Comparison of ENCODE assay signal across 8 mouse cellular contexts in genomic region chr6:137455537-137456041, GRCm38 (mm10).
DNase-seq lines count a peak whose midpoint lies in the region; ATAC-seq and TF ChIP-seq lines count a peak whose summit lies in the region.

No protein-coding gene starts in this region.

- 13% methylated on average over 10 of the region's 10 CpGs for WGBS in embryonic facial prominence, embryonic 10.5 days
- 7% methylated on average over 10 of the region's 10 CpGs for WGBS in heart, adult 2 months
- 15% methylated on average over 10 of the region's 10 CpGs for WGBS in intestine, postnatal 0 days
- WGBS in limb, embryonic 12.5 days, result 17% methylated on average over 10 of the region's 10 CpGs
- 13% methylated on average over 10 of the region's 10 CpGs for WGBS in midbrain, embryonic 14.5 days
- 11% methylated on average over 10 of the region's 10 CpGs for WGBS in stomach, postnatal 0 days

- H3K36me3 ChIP-seq in embryonic facial prominence, embryonic 10.5 days (replicated peaks), result no peaks in the 10 kb centered on the region
- no peaks in the 10 kb centered on the region for H3K36me3 ChIP-seq in heart, adult 2 months (ENCODE audit: control insufficient read depth, insufficient read depth, low read length)
- H3K36me3 ChIP-seq in intestine, postnatal 0 days (ENCODE audit: control insufficient read depth, insufficient read depth), result no peaks in the 10 kb centered on the region
- H3K36me3 ChIP-seq in limb, embryonic 12.5 days, result no peaks in the 10 kb centered on the region
- peaks cover 14% of the 10 kb centered on the region for H3K36me3 ChIP-seq in midbrain, embryonic 14.5 days (ENCODE audit: control insufficient read depth, insufficient read depth, low read length)
- H3K36me3 ChIP-seq in stomach, postnatal 0 days (ENCODE audit: control insufficient read depth, insufficient read depth, low read length), result no peaks in the 10 kb centered on the region

- DNase-seq in 416B (ENCODE audit: low read depth) (peak; percentile 65), ZHBTc4 (ENCODE audit: low read depth, low spot score) (peak; percentile 81)
- DNase-seq in embryonic facial prominence, embryonic 10.5 days (ENCODE audit: low spot score), result peak; percentile 41
- DNase-seq in heart, adult 2 months, result peak; percentile 62 to 64
- DNase-seq in midbrain, embryonic 14.5 days, result peak; percentile 85
- DNase-seq in stomach, postnatal 0 days (ENCODE audit: low spot score), result peak; percentile 31

- intact Hi-C loops in heart, adult 2 months (cut with DNase I), result loop anchor here (1.0 to 5.0 kb wide), 4 partner anchors 102 to 269 kb away; no protein-coding TSS in a partner anchor

- 0 out of 2 replicates have a peak, but pooled peaks cover 5% of the 10 kb centered on the region for H3K27me3 ChIP-seq in embryonic facial prominence, embryonic 10.5 days (replicated peaks; ENCODE audit: low read depth, poor library complexity, severe bottlenecking)
- no peaks in the 10 kb centered on the region for H3K27me3 ChIP-seq in heart, adult 2 months (ENCODE audit: control insufficient read depth, insufficient read depth, low read length)
- H3K27me3 ChIP-seq in intestine, postnatal 0 days (replicated peaks; ENCODE audit: control insufficient read depth, insufficient read depth, low read length), result no peaks in the 10 kb centered on the region
- peaks cover 4% of the 10 kb centered on the region; the same call in 1 of the 2 replicates for H3K27me3 ChIP-seq in limb, embryonic 12.5 days
- H3K27me3 ChIP-seq in midbrain, embryonic 14.5 days (ENCODE audit: control insufficient read depth, insufficient read depth, low read length), result no peaks in the 10 kb centered on the region
- no peaks in the 10 kb centered on the region for H3K27me3 ChIP-seq in stomach, postnatal 0 days (ENCODE audit: control insufficient read depth, insufficient read depth, low read length)

- H3K27ac ChIP-seq in embryonic facial prominence, embryonic 10.5 days (replicated peaks), result peak overlapping the region; percentile 65
- peak overlapping the region; percentile 43 for H3K27ac ChIP-seq in heart, adult 2 months
- H3K27ac ChIP-seq in intestine, postnatal 0 days (ENCODE audit: low read depth, low read length), result no peak overlapping the region
- no peak overlapping the region for H3K27ac ChIP-seq in limb, embryonic 12.5 days
- no peak overlapping the region for H3K27ac ChIP-seq in midbrain, embryonic 14.5 days (replicated peaks; ENCODE audit: low read depth, low read length)
- no peak overlapping the region for H3K27ac ChIP-seq in stomach, postnatal 0 days (replicated peaks)

- peak; percentile 97 for TF ChIP-seq CTCF in heart, adult 2 months (IDR thresholded peaks at IDR 0.05)
- peak; percentile 96 for TF ChIP-seq CTCF in intestine, postnatal 0 days (IDR thresholded peaks at IDR 0.05; ENCODE audit: low read depth)
- peak; percentile 97 for TF ChIP-seq CTCF in stomach, postnatal 0 days (IDR thresholded peaks at IDR 0.05; ENCODE audit: low read depth)

- ATAC-seq in intestine, postnatal 0 days, result peak; percentile 67
- ATAC-seq in limb, embryonic 12.5 days (ENCODE audit: insufficient number of reproducible peaks, insufficient read depth, low FRiP score, low TSS enrichment, low read depth), result peak; percentile 73; the same call in 1 of the 2 replicates
- ATAC-seq in midbrain, embryonic 14.5 days (ENCODE audit: low FRiP score, low TSS enrichment), result peak; percentile 82
- ATAC-seq in stomach, postnatal 0 days (ENCODE audit: low FRiP score, low TSS enrichment), result peak; percentile 89

- TF ChIP-seq POLR2A in heart, adult 2 months (IDR thresholded peaks at IDR 0.05; ENCODE audit: insufficient read depth, low read depth, low read length), result no peak

- TF ChIP-seq EP300 in heart, adult 2 months (IDR thresholded peaks at IDR 0.05; ENCODE audit: insufficient read depth, low read depth, low read length), result peak; percentile 65; the same call in 1 of the 2 replicates
- no peak for TF ChIP-seq EP300 in stomach, postnatal 0 days (optimal IDR thresholded peaks at IDR 0.05)

- H3K79me2 ChIP-seq in heart, adult 2 months (replicated peaks; ENCODE audit: control insufficient read depth, insufficient read depth, low read length), result no peaks in the 10 kb centered on the region

- H3K9me3 ChIP-seq in embryonic facial prominence, embryonic 10.5 days, result no peaks in the 10 kb centered on the region
- no peaks in the 10 kb centered on the region for H3K9me3 ChIP-seq in intestine, postnatal 0 days (ENCODE audit: control insufficient read depth)
- H3K9me3 ChIP-seq in limb, embryonic 12.5 days, result no peaks in the 10 kb centered on the region
- H3K9me3 ChIP-seq in midbrain, embryonic 14.5 days (ENCODE audit: control insufficient read depth, low read length), result no peaks in the 10 kb centered on the region
- no peaks in the 10 kb centered on the region for H3K9me3 ChIP-seq in stomach, postnatal 0 days (ENCODE audit: control insufficient read depth, low read length)

- H3K4me3 ChIP-seq in embryonic facial prominence, embryonic 10.5 days, result no peak overlapping the region
- peak overlapping the region; percentile 20; the same call in 1 of the 2 replicates for H3K4me3 ChIP-seq in heart, adult 2 months
- H3K4me3 ChIP-seq in intestine, postnatal 0 days (ENCODE audit: low read depth, low read length), result no peak overlapping the region
- H3K4me3 ChIP-seq in limb, embryonic 12.5 days (replicated peaks), result no peak overlapping the region
- H3K4me3 ChIP-seq in midbrain, embryonic 14.5 days (replicated peaks; ENCODE audit: low read depth, low read length), result no peak overlapping the region
- H3K4me3 ChIP-seq in stomach, postnatal 0 days (ENCODE audit: low read depth, low read length), result no peak overlapping the region

- peak overlapping the region; percentile 42 for H3K4me2 ChIP-seq in intestine, postnatal 0 days (replicated peaks; ENCODE audit: low read depth)
- H3K4me2 ChIP-seq in limb, embryonic 12.5 days, result no peak overlapping the region
- H3K4me2 ChIP-seq in midbrain, embryonic 14.5 days (ENCODE audit: low read length), result no peak overlapping the region
- H3K4me2 ChIP-seq in stomach, postnatal 0 days (replicated peaks; ENCODE audit: low read depth), result 0 out of 2 replicates have a peak overlapping the region, but pooled peaks have one; percentile 9

- peak overlapping the region; percentile 62 for H3K9ac ChIP-seq in heart, adult 2 months (ENCODE audit: low read depth, low read length)
- H3K9ac ChIP-seq in intestine, postnatal 0 days (ENCODE audit: low read depth, low read length), result no peak overlapping the region
- H3K9ac ChIP-seq in limb, embryonic 12.5 days (replicated peaks), result 0 out of 2 replicates have a peak overlapping the region, but pooled peaks have one; percentile 34
- no peak overlapping the region for H3K9ac ChIP-seq in midbrain, embryonic 14.5 days (replicated peaks; ENCODE audit: low read length)
- H3K9ac ChIP-seq in stomach, postnatal 0 days (ENCODE audit: low read length), result no peak overlapping the region

- peaks cover 12% of the 10 kb centered on the region for H3K4me1 ChIP-seq in embryonic facial prominence, embryonic 10.5 days
- peaks cover 7% of the 10 kb centered on the region for H3K4me1 ChIP-seq in heart, adult 2 months (ENCODE audit: control insufficient read depth, insufficient read depth, low read length)
- H3K4me1 ChIP-seq in intestine, postnatal 0 days (replicated peaks; ENCODE audit: control insufficient read depth, insufficient read depth, low read length), result no peaks in the 10 kb centered on the region
- 0 out of 2 replicates have a peak, but pooled peaks cover 3% of the 10 kb centered on the region for H3K4me1 ChIP-seq in limb, embryonic 12.5 days (replicated peaks)
- H3K4me1 ChIP-seq in midbrain, embryonic 14.5 days (ENCODE audit: control insufficient read depth, insufficient read depth, low read length), result no peaks in the 10 kb centered on the region
- H3K4me1 ChIP-seq in stomach, postnatal 0 days (replicated peaks; ENCODE audit: control insufficient read depth, insufficient read depth), result no peaks in the 10 kb centered on the region

Comparison
In these comparisons a context has a peak if more than half of its experiments do, and no peak if none do; other contexts are left out.
1. DNase-seq: peak in every context shown above with its lines; median percentile 85 in midbrain, embryonic 14.5 days; 81 in ZHBTc4; 65 in 416B; 63 in heart, adult 2 months; 41 in embryonic facial prominence, embryonic 10.5 days; 31 in stomach, postnatal 0 days.
2. H3K27ac ChIP-seq: peak in embryonic facial prominence, embryonic 10.5 days (single experiment) and heart, adult 2 months (single experiment); none in intestine, postnatal 0 days (single experiment), limb, embryonic 12.5 days (single experiment), midbrain, embryonic 14.5 days (single experiment) and stomach, postnatal 0 days (single experiment).
3. H3K9ac ChIP-seq: peak in heart, adult 2 months (single experiment) and limb, embryonic 12.5 days (single experiment); none in intestine, postnatal 0 days (single experiment), midbrain, embryonic 14.5 days (single experiment) and stomach, postnatal 0 days (single experiment).
4. H3K4me2 ChIP-seq: peak in intestine, postnatal 0 days (single experiment) and stomach, postnatal 0 days (single experiment); none in limb, embryonic 12.5 days (single experiment) and midbrain, embryonic 14.5 days (single experiment).
5. Peak in every context shown above with its lines, with median percentiles within 50 percentile points of each other: CTCF ChIP-seq and ATAC-seq.